Mouse (Mus musculus): ENCODE measurements around the gene Sipa1l1.

The Sipa1l1 gene

GRCm38 (mm10) chr12:82247371-82248258, 78.5 kb downstream of the Sipa1l1 start:
- DNase-seq (ENCODE audit: low spot score in 2 of 2): no peak

GRCm38 (mm10) chr12:82248501-82248900, 79.4 kb downstream of the Sipa1l1 start:
- no peak for DNase-seq (ENCODE audit: low spot score in 2 of 2)

- DNase-seq (ENCODE audit: low spot score in 2 of 2): no peak
These were observed 82.2 kb downstream of the Sipa1l1 start for GRCm38 (mm10) chr12:82251328-82251727.

- no peak for DNase-seq (ENCODE audit: low spot score in 2 of 2)
These were observed 85.0 kb downstream of the Sipa1l1 start for GRCm38 (mm10) chr12:82254076-82254475.

- DNase-seq (ENCODE audit: low spot score in 2 of 2): no peak
These were observed 86.9 kb downstream of the Sipa1l1 start for GRCm38 (mm10) chr12:82256012-82256411.

GRCm38 (mm10) chr12:82256921-82257500, 87.9 kb downstream of the Sipa1l1 start:
- DNase-seq (ENCODE audit: low spot score in 2 of 2): no peak

- DNase-seq (ENCODE audit: low spot score in 2 of 2): no peak
These were observed 89.1 kb downstream of the Sipa1l1 start for GRCm38 (mm10) chr12:82257994-82258785.

GRCm38 (mm10) chr12:82263443-82263842, 94.3 kb downstream of the Sipa1l1 start:
- DNase-seq (ENCODE audit: low spot score in 2 of 2): no peak

- no peak for DNase-seq (ENCODE audit: low spot score in 2 of 2)
These were observed 95.1 kb downstream of the Sipa1l1 start for GRCm38 (mm10) chr12:82264083-82264851.

GRCm38 (mm10) chr12:82265335-82266274, 96.5 kb downstream of the Sipa1l1 start:
- no peak for DNase-seq (ENCODE audit: low spot score in 2 of 2)

GRCm38 (mm10) chr12:82271447-82271846, 102.3 kb downstream of the Sipa1l1 start:
- no peak for DNase-seq (ENCODE audit: low spot score in 2 of 2)

GRCm38 (mm10) chr12:82273503-82273902, 104.4 kb downstream of the Sipa1l1 start:
- DNase-seq (ENCODE audit: low spot score in 2 of 2): no peak

- no peak for DNase-seq (ENCODE audit: low spot score in 2 of 2)
These were observed 105.5 kb downstream of the Sipa1l1 start for GRCm38 (mm10) chr12:82274576-82274975.

- no peak for DNase-seq (ENCODE audit: low spot score in 2 of 2)
These were observed 106.6 kb downstream of the Sipa1l1 start for GRCm38 (mm10) chr12:82275767-82276166.

- DNase-seq (ENCODE audit: low spot score in 2 of 2): no peak
These were observed 107.5 kb downstream of the Sipa1l1 start for GRCm38 (mm10) chr12:82276591-82276990.

GRCm38 (mm10) chr12:82284617-82285016, 115.5 kb downstream of the Sipa1l1 start:
- peak in 1 of 2 experiments; percentile 39 for DNase-seq (ENCODE audit: low spot score in 2 of 2)

- DNase-seq (ENCODE audit: low spot score in 2 of 2): no peak
These were observed 115.9 kb downstream of the Sipa1l1 start for GRCm38 (mm10) chr12:82285018-82285417.

GRCm38 (mm10) chr12:82286068-82286467, 116.9 kb downstream of the Sipa1l1 start:
- no peak for DNase-seq (ENCODE audit: low spot score in 2 of 2)

- no peak for DNase-seq (ENCODE audit: low spot score in 2 of 2)
These were observed 117.7 kb downstream of the Sipa1l1 start for GRCm38 (mm10) chr12:82286804-82287203.

- no peak for DNase-seq (ENCODE audit: low spot score in 2 of 2)
These were observed 124.6 kb downstream of the Sipa1l1 start for GRCm38 (mm10) chr12:82293545-82294247.

All from spleen, postnatal 10 days (tissue).